Mouse (Mus musculus) liver, adult 2 months (tissue): Measurements from ENCODE around the gene Lhfpl2.

Experiments
- CTCF ChIP-seq: fragments of 200-500 bp; IDR thresholded peaks from 2 replicates; pipeline ENCODE4 v1.5.1; 2011; ENCODE audit warnings: low read depth, low read length, control low read depth
- POLR2A ChIP-seq: fragments of 200-500 bp; IDR thresholded peaks from 2 replicates; pipeline ENCODE4 v1.6.1; 2011; ENCODE audit warnings: low read length, control low read depth; ENCODE audit not compliant: insufficient read depth; ENCODE audit errors: extremely low read depth

GRCm38 (mm10) chr13:94159478-94160220, 102.1 kb downstream of the Lhfpl2 start:
- no peak for TF ChIP-seq CTCF
- TF ChIP-seq POLR2A, result no peak
